Mouse (Mus musculus) left cerebral cortex, postnatal 36 days (tissue): ENCODE measurements at regions not wholly inside any gene's neighbourhood (a gene's known extent, or its start where the extent isn't known, plus 50 kb on each side); places are given as distances from the start of the nearest gene placed in this dataset.

Experiments used
- DNase-seq, 2 experiments: peaks; one replicate each; pipeline ENCODE4 v3.0.0; 2021 to 2022; ENCODE audit warnings: low spot score in 2 of 2, mixed read lengths in 1 of 2
- intact Hi-C: fragments of 180-260 bp; cut with DNase I; formaldehyde crosslinking; loops from one replicate; pipeline ENCODE4 v1.15.1; 2025

GRCm38 (mm10) chr14:25128160-25128547, 330.8 kb upstream of the Zmiz1 start:
- no peak for DNase-seq
- intact Hi-C loops, result loop anchor here (5.0 kb wide), 3 partner anchors 99 to 329 kb away; partner anchors contain the start of gene Zmiz1

GRCm38 (mm10) chr14:25135371-25135770, 323.6 kb upstream of the Zmiz1 start:
- DNase-seq, result peak in 1 of 2 experiments; percentile 28
- intact Hi-C loops, result loop anchor here (5.0 kb wide), 1 partner anchor 57 kb away; no protein-coding TSS in a partner anchor

DNA sequence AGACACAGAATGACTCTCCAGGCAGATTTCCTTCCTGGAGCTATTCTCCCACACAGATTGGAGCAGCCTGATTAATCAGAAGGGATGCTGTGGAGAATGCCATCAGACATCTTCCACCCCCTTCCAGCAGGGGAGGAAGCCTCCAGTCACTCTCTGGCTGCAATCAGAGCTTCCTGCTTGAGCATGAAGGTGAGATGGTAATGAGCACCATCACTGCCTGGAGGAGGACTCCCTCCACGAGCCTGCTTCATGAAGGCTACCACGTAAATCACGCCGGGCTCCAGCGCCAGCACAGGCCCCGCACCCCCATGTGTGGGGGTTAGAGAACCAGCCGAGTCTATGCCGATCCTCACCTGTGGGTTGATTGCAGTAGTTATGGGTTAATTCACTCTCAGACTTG, 321.7 kb upstream of the Zmiz1 start:
- intact Hi-C loops, result loop anchor here (5.0 kb wide), 1 partner anchor 55 kb away; no protein-coding TSS in a partner anchor
- DNase-seq, result peak; percentile 47 to 54

DNA sequence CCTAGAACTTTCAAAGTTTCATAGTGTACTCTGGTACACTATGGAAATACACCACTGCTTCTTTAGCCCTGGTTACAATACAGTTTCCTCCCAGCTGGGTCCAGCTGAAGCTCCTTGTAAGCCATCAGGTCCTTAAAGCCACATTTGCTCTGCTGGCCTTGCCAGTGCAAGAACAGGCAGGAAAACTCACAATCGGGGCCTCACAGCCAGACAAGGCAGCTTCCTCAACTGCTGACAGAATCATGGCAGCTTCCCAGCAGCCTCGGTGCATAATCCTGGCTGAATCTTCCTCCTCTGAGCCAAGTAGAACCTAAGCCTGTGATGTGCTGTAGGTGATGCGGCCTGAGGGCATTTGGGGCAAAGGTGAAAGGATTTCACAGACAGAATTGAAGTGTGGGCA, 320.5 kb upstream of the Zmiz1 start:
- DNase-seq, result no peak
- intact Hi-C loops, result loop anchor here (5.0 kb wide), 1 partner anchor 54 kb away; no protein-coding TSS in a partner anchor

- intact Hi-C loops, result no loop called here
These were observed 317.1 kb upstream of the Zmiz1 start for GRCm38 (mm10) chr14:25141933-25142332.

GRCm38 (mm10) chr14:25143051-25143450, 315.9 kb upstream of the Zmiz1 start:
- intact Hi-C loops, result no loop called here
- no peak for DNase-seq

More at GRCm38 (mm10) chr14:25141933-25142332, 317.1 kb upstream of the Zmiz1 start:
- no peak for DNase-seq

DNA sequence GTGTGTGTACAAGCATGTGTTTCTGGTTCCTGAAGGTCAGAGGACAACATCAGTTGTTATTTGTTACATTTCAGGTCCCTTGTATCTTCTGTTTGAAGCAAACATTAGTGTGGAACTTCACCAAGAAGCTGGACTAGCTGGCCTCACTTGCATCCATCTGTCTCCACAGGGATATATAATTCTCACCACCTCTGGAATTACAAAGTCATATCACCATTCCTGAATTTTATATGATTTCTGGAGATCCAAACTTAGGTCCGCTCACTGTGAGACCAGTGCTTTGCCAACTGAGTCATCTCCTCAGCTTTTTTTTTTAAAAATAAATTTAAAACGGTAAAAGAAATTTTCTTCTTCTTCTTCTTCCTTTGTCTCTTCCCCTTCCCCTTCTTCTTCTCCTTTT, 311.3 kb upstream of the Zmiz1 start:
- no peak for DNase-seq
- intact Hi-C loops, result no loop called here

DNA sequence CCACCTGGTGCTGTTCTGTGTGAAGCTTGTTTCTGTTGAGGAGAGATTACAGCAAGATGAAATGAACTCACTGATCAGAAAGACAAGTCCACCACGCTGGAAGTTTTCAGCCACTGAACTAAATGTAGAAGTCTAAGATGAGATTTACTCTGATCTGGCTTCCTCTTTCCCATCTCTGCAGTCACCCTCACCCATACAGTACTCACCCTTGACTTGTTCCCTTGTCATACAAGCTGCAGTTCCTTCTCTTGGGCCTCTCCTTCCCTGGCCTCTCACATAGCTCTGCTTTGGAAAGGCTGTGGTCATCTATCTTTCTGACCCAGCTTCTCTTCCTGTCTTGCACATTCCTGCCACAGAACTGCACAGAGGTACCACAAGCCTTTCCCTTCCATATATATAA, 308.0 kb upstream of the Zmiz1 start:
- intact Hi-C loops, result no loop called here
- no peak for DNase-seq

- intact Hi-C loops, result no loop called here
- no peak for DNase-seq
These were observed 307.5 kb upstream of the Zmiz1 start for GRCm38 (mm10) chr14:25151485-25151884.

DNA sequence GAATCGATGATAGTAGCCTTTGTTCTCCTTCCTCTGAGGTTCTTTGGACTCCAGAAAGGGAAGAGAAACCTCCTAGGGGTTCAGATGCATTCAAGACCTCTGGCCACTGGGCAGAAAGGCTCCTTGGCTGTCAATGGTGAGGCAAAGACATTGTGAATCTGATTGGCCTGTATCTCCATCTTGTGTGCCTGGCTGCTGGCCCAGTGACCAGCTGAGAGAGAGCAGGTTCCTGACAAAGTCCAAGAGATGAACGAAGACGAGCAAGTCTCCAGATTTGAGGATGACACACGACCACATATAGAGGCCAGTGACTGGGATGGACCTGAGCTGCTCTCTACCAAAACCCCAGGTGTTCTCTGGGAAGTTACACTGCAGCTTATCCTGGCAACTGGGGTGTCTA, 305.4 kb upstream of the Zmiz1 start:
- no peak for DNase-seq
- intact Hi-C loops, result no loop called here

- no peak for DNase-seq
- intact Hi-C loops, result no loop called here
These were observed 304.8 kb upstream of the Zmiz1 start for GRCm38 (mm10) chr14:25154180-25154579.

DNA sequence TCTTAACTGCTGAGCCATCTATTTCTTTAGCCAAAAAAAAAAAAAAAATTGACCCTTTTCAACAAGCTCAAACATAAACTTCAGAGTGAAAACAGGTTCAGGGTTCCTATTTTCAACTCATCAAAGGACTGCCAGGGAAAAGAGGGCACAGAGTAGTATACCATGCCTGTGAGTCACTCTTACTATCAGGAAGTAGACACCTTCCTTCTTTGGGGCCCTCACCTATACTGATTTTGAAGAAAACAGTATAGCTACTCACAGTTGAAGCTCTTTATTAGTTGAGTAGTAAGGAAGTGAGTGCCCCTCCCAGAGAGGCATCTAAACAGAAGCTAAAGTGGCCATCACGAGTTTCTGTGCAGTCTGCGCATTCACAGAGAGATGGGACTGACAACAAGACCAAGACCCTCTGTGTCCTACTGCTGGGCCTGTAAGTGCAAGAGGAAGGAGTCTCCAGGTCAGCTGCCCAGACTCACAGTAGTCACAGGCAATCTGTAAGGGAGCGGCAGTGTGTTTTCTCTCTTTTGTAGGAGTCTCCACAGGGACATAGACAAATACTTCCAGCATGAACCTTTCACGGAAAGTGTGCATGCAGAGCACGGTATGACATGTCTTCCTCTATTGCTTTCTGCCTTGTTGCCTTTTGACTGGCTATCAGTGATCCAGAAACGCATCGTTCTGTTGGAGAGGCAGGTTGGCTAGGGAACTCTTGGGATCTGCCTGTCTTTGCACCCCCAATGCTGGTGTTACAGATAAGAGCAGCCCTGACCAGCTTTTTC, 303.8 kb upstream of the Zmiz1 start:
- intact Hi-C loops, result no loop called here
- no peak for DNase-seq

DNA sequence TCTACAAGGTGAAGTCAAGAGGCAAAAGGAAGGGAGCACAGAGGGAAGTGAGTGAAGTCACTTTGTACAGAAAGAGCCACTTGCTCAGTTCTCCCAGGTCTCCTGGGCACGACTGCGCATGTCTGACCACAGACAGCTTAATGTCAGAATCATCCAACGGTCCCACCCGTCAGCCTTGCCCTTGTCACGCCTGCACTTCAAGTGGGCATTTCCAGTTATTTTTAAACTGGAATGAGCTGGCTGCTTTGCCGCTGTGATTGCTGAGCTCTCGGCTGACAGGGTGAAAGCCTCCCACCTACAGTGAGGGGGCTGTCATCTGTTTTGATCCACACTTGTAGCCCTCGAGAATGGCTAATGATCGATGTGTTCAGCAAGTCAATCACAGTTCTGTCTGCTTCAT, 302.8 kb upstream of the Zmiz1 start:
- no peak for DNase-seq
- intact Hi-C loops, result no loop called here

DNA sequence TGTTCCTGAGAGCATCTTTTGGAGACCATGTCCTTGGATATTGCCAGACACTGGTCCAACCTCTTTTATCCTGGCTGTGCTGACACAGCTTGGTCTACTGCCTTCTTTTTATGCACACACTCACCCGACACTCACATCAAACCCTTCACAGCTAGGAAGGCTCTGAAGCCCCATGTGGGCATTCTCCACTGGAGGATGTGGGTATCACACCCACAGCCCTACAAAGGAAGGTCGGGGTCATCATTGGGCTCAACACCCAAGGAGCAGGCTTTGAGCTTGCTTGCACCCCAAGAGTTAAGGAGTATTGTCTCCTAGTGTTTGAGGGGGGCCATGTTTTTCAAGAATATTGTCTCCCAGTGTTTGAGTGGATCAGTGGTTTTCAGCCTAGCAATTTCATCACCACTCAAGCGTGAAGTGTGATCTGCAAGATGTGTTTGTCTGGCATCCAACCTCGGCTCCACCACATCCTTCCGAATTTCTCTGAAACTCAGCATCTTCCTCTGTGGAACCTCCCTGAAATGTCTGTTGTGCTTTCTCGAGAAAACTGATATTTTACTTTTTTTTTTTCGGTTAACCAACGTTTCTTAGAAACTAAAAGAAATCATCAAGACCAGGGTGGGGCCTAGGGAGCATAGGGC, 297.2 kb upstream of the Zmiz1 start:
- intact Hi-C loops, result no loop called here
- no peak for DNase-seq

DNA sequence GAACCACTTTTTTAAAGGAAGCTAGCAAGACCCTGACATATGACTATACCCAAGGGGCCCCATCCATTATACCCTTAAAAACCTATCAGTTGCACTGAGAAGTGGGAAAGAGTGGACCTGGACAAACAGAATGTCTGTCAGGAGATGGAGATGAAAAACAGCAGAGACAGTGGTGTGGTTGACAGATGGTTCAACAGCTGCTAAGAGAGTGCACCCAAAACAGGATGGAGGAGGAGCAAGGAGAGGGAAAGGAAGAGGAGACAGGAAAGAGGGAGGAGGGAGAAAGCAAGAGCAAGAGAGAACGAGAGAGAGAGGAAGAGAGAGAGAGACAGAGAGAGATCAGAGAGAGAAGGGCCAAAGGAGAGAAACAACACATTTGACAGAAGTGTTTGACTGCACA, 292.8 kb upstream of the Zmiz1 start:
- no peak for DNase-seq
- intact Hi-C loops, result no loop called here

DNA sequence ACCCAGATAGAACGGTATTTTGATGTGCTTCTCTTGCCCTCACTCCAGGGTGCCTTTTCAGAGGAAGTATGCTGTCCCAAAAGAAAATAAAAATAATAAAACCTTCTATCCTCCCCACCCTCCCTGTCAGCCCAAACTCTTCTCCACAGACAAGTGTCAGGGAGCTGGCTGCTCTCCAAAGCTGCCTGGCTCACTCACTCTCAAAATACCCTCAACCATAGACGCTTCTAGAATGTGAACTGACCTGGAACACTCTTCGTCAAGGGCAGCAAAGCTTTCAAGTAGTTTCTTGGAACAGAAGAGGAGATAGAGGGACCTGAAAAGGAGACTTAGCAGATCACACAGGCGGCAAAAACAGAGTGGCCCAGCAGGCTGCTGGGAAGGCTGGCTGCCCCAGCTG, 291.4 kb upstream of the Zmiz1 start:
- DNase-seq, result no peak
- intact Hi-C loops, result no loop called here

GRCm38 (mm10) chr14:25168310-25168709, 290.7 kb upstream of the Zmiz1 start:
- DNase-seq, result no peak
- intact Hi-C loops, result no loop called here

GRCm38 (mm10) chr14:25173281-25173680, 285.7 kb upstream of the Zmiz1 start:
- DNase-seq, result no peak
- intact Hi-C loops, result no loop called here

DNA sequence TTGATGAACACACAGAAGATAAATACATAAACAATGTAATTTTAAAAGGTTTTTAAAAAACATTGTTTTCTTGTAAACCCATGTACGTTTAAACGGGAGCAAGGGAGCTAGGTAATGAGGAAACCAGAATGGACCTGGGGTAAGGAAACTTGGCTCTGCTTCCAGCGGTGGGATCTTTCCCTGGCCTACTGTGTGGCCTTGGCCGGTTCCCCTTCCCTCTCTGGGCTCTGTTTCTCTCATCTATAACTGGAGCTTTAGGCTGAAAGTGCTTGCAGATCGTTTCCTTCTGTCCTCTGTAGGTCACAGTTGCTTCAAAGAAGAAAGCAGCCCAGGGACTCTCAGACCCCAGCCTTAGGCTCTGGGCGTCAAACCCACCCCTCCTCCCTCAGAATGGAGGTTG, 285.1 kb upstream of the Zmiz1 start:
- DNase-seq, result no peak
- intact Hi-C loops, result no loop called here

DNA sequence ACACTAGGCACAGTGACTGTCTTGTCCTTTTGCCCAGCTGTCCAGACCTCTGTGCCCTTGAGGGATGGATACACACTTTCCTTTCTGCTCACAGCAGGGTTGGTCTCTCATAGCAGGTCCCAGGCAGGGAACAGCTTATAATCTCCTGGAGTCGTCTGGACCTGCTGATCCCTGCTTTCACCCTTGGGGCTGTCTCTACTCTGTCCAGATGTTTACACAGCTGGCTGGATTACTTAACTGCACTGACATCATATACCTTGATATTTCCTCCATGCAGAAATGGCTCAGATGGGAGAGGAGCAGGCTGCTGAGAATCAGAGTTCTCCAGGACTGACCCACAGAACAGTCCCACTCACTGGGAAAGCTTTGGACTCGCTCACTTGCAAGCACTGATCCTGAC, 284.6 kb upstream of the Zmiz1 start:
- intact Hi-C loops, result no loop called here
- no peak for DNase-seq

DNA sequence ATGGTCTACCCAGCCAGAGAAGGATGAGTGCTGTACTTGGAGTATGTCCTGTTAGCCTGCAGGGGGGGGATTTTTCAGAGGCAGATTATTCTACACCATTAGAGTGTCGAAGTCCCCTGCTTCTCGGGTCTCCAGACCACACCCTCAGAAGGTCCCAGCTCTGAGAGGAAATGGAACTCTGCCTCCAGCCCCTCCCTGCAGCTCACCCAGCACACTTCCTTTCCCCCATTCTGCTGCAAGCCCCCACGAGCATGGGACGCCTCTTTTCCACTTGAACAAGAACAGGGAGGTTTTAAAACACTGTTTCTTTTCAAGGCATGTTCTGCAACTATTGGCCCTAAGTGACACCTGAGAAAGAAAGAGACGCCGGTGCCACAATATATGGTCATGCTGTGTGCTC, 282.8 kb upstream of the Zmiz1 start:
- DNase-seq, result no peak
- intact Hi-C loops, result no loop called here
